Mouse (Mus musculus) midbrain, embryonic 12.5 days (tissue): Measurements from ENCODE around the gene Bcar3. TPM values are rescaled to one million over a fixed set of nuclear protein-coding genes. Genes with fewer than 3 reads are reported as not detected.
A peak's percentile ranks its signal among the peaks of the same experiment; 100 is the strongest.

Experiments
- ATAC-seq: fragments of 200-750 bp; cut with Nextera tagmentation; 2 replicates; pipeline ENCODE4 v1.8.0; 2017; ENCODE audit warnings: low read depth, moderate TSS enrichment, moderate library complexity; ENCODE audit not compliant: low FRiP score
- H3K27ac ChIP-seq: fragments of 300-500 bp; sonication (generic); replicated peaks from 2 replicates; pipeline ENCODE4 v1.5.1; 2016; ENCODE audit warnings: mild to moderate bottlenecking
- H3K27me3 ChIP-seq: fragments of 300-500 bp; sonication (generic); 2 replicates; pipeline ENCODE4 v1.6.1; 2016; ENCODE audit warnings: mild to moderate bottlenecking
- H3K36me3 ChIP-seq: fragments of 300-500 bp; sonication (generic); 2 replicates; pipeline ENCODE4 v1.6.1; 2016
- H3K4me1 ChIP-seq: fragments of 300-500 bp; sonication (generic); 2 replicates; pipeline ENCODE4 v1.6.1; 2016
- H3K4me2 ChIP-seq: fragments of 300-500 bp; sonication (generic); replicated peaks from 2 replicates; pipeline ENCODE4 v1.6.1; 2016; ENCODE audit warnings: mild to moderate bottlenecking, moderate library complexity
- H3K4me3 ChIP-seq: fragments of 300-500 bp; sonication (generic); 2 replicates; pipeline ENCODE4 v1.5.1; 2016; ENCODE audit warnings: mild to moderate bottlenecking
- H3K9ac ChIP-seq: fragments of 300-500 bp; sonication (generic); replicated peaks from 2 replicates; pipeline ENCODE4 v1.6.1; 2016; ENCODE audit warnings: mild to moderate bottlenecking, moderate library complexity
- H3K9me3 ChIP-seq: fragments of 300-500 bp; sonication (generic); 2 replicates; pipeline ENCODE4 v1.6.1; 2016; ENCODE audit warnings: mild to moderate bottlenecking
- WGBS: fragments of 180-500 bp; shearing (Covaris S2); methylation state at CpG from one replicate; pipeline ENCODE4 v1.1.7; 2016; 5-methylcytosine and 5-hydroxymethylcytosine counted together
- polyA plus RNA-seq: library from polyadenylated mRNA; unstranded; fragments of >200 nt; fragmentation: Nextera tagmentation; extraction: Ambion mirVana; gene quantifications from 2 replicates; pipeline ENCODE4 v1.2.1, GENCODE M21; 2016

The Bcar3 gene
- polyA plus RNA-seq, 1 experiment from 2014 or later: 14.6 TPM

DNA sequence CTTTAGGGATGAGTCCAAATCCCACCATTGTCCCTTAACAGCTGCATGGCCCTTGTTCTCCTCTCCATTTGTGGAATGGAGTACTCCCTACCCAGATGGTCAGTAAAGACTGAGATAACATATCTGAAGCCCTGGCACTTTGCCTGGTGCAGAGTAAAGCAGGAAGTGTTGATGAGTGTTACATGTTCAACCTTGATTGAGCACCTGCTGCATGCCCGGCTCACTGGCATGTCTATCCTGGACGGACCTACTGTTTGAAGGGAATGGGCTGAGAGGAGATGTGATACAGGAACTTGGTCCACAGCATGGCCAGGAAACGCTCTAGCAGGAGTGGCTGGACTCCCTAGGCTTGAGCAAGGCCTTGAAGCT lies 222.4 kb downstream of the Bcar3 start:
- Histone ChIP-seq H3K4me2 (no peak overlapping the region), H3K4me3 (no peak overlapping the region), H3K4me1 (peaks cover 15% of the 10 kb centered on the region), H3K9ac (no peak overlapping the region), H3K9me3 (no peaks in the 10 kb centered on the region), H3K36me3 (peaks cover 4% of the 10 kb centered on the region; the same call in 1 of the 2 replicates), H3K27ac (no peak overlapping the region), H3K27me3 (no peaks in the 10 kb centered on the region)
- ATAC-seq: no peak
- 99% methylated on average over 3 of the region's 3 CpGs for WGBS

DNA sequence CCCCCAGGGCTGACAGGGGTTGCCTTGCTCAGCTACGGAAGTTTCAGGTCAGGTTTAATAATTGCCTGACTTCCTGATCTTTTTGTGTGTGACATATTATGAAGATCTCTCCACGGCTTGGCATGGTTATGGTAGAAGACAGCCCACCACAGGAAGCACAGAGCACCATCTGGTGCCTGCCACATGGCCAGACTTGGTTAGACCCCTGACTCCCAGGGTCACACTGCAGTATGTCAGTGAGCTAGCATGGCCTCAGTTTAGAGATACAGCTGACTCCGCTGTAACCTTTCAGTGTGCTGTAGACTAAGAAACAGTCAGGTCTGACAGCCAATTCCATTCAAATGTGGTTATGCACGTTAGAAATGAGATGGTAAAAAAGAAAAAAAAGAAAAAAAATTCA lies 223.8 kb downstream of the Bcar3 start:
- 81% methylated on average over 4 of the region's 4 CpGs for WGBS

GRCm38 (mm10) chr3:122518231-122518736 lies 224.3 kb downstream of the Bcar3 start:
- peak; percentile 39 for ATAC-seq
- WGBS: 68% methylated on average over 9 of the region's 9 CpGs
- Histone ChIP-seq H3K4me3 (no peak overlapping the region), H3K9ac (no peak overlapping the region), H3K27me3 (no peaks in the 10 kb centered on the region), H3K27ac (peak overlapping the region; percentile 44), H3K4me1 (peaks cover 15% of the 10 kb centered on the region), H3K36me3 (peaks cover 4% of the 10 kb centered on the region; the same call in 1 of the 2 replicates), H3K9me3 (no peaks in the 10 kb centered on the region), H3K4me2 (no peak overlapping the region)

More for the DNA sequence above, 223.8 kb downstream of the Bcar3 start:
- Histone ChIP-seq H3K27me3 (no peaks in the 10 kb centered on the region), H3K4me1 (peaks cover 15% of the 10 kb centered on the region), H3K9me3 (no peaks in the 10 kb centered on the region), H3K4me2 (no peak overlapping the region), H3K36me3 (peaks cover 4% of the 10 kb centered on the region; the same call in 1 of the 2 replicates), H3K4me3 (no peak overlapping the region), H3K27ac (0 out of 2 replicates have a peak overlapping the region, but pooled peaks have one; percentile 2), H3K9ac (no peak overlapping the region)
- ATAC-seq: no peak

- ATAC-seq: no peak
- Histone ChIP-seq H3K36me3 (peaks cover 7% of the 10 kb centered on the region; the same call in 1 of the 2 replicates), H3K4me3 (no peak overlapping the region), H3K27ac (peak overlapping the region; percentile 44), H3K4me2 (no peak overlapping the region), H3K4me1 (peaks cover 15% of the 10 kb centered on the region), H3K9ac (no peak overlapping the region), H3K27me3 (no peaks in the 10 kb centered on the region), H3K9me3 (no peaks in the 10 kb centered on the region)
- 55% methylated on average over 13 of the region's 13 CpGs for WGBS
Measured at GRCm38 (mm10) chr3:122519082-122519481, 225.1 kb downstream of the Bcar3 start.

DNA sequence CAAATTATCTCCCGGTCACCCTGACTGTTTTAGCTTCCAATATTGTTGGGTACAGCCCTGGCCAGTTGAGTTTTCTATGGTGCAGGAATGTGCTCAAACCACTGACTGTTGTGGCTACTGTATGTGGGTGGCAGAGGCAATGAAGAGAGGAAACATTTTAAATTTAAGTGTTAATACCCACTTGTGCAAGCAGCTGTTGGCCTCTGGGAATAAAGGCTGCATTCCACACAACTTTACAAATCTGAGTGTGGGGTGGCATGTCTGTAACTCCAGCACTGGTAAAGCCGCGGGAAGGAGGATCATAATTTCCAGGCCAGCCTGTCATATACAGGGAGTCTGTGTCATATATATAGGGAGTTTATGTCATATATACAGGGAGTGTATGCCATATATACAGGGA lies 226.4 kb downstream of the Bcar3 start:
- no peak overlapping the region for H3K4me2 ChIP-seq
- no peak overlapping the region for H3K27ac ChIP-seq
- H3K36me3 ChIP-seq: peaks cover 11% of the 10 kb centered on the region
- peaks cover 15% of the 10 kb centered on the region for H3K4me1 ChIP-seq
- WGBS: 86% methylated on average over 3 of the region's 3 CpGs
- no peaks in the 10 kb centered on the region for H3K9me3 ChIP-seq
- ATAC-seq: no peak
- no peak overlapping the region for H3K9ac ChIP-seq
- no peak overlapping the region for H3K4me3 ChIP-seq
- no peaks in the 10 kb centered on the region for H3K27me3 ChIP-seq

GRCm38 (mm10) chr3:122520875-122521274 lies 226.9 kb downstream of the Bcar3 start:
- Histone ChIP-seq H3K36me3 (peaks cover 17% of the 10 kb centered on the region), H3K4me1 (peaks cover 15% of the 10 kb centered on the region), H3K27me3 (no peaks in the 10 kb centered on the region), H3K9ac (no peak overlapping the region), H3K27ac (no peak overlapping the region), H3K9me3 (no peaks in the 10 kb centered on the region), H3K4me2 (no peak overlapping the region), H3K4me3 (no peak overlapping the region)
- no peak for ATAC-seq
- 90% methylated on average over 4 of the region's 4 CpGs for WGBS

GRCm38 (mm10) chr3:122521294-122521693 lies 227.4 kb downstream of the Bcar3 start:
- no peak overlapping the region for H3K4me3 ChIP-seq
- no peak for ATAC-seq
- 52% methylated on average over 1 of the region's 1 CpGs for WGBS
- H3K27ac ChIP-seq: no peak overlapping the region
- H3K4me1 ChIP-seq: peaks cover 15% of the 10 kb centered on the region
- H3K4me2 ChIP-seq: no peak overlapping the region
- no peaks in the 10 kb centered on the region for H3K9me3 ChIP-seq
- H3K36me3 ChIP-seq: peaks cover 19% of the 10 kb centered on the region
- no peaks in the 10 kb centered on the region for H3K27me3 ChIP-seq
- no peak overlapping the region for H3K9ac ChIP-seq

DNA sequence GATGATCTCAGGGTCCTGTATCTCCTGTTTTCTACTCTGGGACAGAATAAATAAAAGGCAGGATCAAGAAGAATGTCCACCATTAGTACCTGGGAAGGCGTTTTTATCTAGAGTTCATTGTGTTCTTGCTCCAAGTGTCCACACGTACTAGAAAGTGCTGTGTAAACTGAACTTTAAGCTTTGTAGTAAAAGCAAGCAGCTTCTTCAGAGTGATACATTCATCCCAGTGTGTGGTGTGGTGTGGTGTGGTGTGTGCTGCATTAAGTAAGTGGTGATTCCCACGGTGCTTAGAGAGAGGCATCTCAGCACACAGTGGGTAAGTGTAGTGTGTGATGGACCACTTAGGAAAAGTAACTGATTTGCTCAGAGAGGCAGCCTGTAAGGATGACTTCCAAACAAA lies 234.5 kb downstream of the Bcar3 start:
- Histone ChIP-seq H3K27ac (no peak overlapping the region), H3K4me1 (no peaks in the 10 kb centered on the region), H3K36me3 (peaks cover 21% of the 10 kb centered on the region), H3K27me3 (no peaks in the 10 kb centered on the region), H3K9me3 (no peaks in the 10 kb centered on the region), H3K4me2 (no peak overlapping the region), H3K4me3 (no peak overlapping the region), H3K9ac (no peak overlapping the region)
- WGBS: 87% methylated on average over 3 of the region's 3 CpGs
- no peak for ATAC-seq

DNA sequence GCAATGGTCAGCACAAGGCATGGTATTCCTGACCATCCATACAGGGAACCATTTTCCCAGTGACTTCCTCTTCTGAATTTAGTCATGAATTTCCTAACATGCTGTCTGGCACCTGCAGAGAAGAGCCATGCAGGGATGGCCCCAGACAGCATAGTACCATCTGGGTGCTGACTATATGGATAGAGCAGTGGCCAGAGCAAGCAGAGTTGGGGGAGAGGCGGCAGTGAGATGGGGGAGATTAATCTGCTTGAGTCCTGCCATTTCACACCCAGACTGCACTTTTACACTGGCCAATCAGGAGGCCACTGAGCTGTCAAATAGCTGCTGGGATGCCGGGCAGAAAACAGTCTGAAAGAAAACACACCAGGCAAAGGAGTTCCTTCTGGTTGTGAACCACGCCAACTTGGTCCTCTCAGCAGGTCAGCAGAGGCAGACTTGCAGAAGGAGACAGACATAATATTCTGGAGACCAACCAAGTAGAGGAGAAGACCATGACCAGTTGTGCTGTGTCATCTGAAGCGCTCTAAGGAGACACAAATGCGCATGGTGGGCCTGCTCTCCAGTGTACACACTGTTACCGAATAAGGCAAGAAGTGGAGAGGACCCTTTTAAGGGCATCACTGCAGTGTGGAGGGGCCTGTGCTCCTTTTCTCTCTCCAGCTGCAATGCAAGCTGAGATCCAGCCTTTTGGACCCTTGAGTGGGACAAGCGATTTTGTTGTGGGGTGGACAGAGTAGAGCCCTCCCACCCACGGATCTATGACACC lies 242.2 kb downstream of the Bcar3 start:
- no peak for ATAC-seq
- 88% methylated on average over 8 of the region's 8 CpGs for WGBS
- H3K36me3 ChIP-seq: peaks cover 41% of the 10 kb centered on the region
- no peak overlapping the region for H3K9ac ChIP-seq
- H3K27ac ChIP-seq: no peak overlapping the region
- no peaks in the 10 kb centered on the region for H3K4me1 ChIP-seq
- no peak overlapping the region for H3K4me2 ChIP-seq
- H3K4me3 ChIP-seq: no peak overlapping the region
- no peaks in the 10 kb centered on the region for H3K9me3 ChIP-seq
- no peaks in the 10 kb centered on the region for H3K27me3 ChIP-seq

- Histone ChIP-seq H3K9ac (no peak overlapping the region), H3K4me1 (no peaks in the 10 kb centered on the region), H3K4me2 (no peak overlapping the region), H3K4me3 (no peak overlapping the region), H3K36me3 (peaks cover 68% of the 10 kb centered on the region), H3K27ac (no peak overlapping the region), H3K27me3 (no peaks in the 10 kb centered on the region), H3K9me3 (no peaks in the 10 kb centered on the region)
- 92% methylated on average over 2 of the region's 2 CpGs for WGBS
- no peak for ATAC-seq
Measured at GRCm38 (mm10) chr3:122538851-122539250, 244.9 kb downstream of the Bcar3 start.

- H3K9me3 ChIP-seq: no peaks in the 10 kb centered on the region
- H3K27me3 ChIP-seq: no peaks in the 10 kb centered on the region
- WGBS: 83% methylated on average over 17 of the region's 17 CpGs
- H3K4me1 ChIP-seq: no peaks in the 10 kb centered on the region
- peaks cover 79% of the 10 kb centered on the region for H3K36me3 ChIP-seq
- H3K4me3 ChIP-seq: no peak overlapping the region
- 0 out of 2 replicates have a peak overlapping the region, but pooled peaks have one; percentile 3 for H3K27ac ChIP-seq
- no peak for ATAC-seq
- no peak overlapping the region for H3K4me2 ChIP-seq
- H3K9ac ChIP-seq: no peak overlapping the region
Measured at GRCm38 (mm10) chr3:122539961-122540690, 246.2 kb downstream of the Bcar3 start.

DNA sequence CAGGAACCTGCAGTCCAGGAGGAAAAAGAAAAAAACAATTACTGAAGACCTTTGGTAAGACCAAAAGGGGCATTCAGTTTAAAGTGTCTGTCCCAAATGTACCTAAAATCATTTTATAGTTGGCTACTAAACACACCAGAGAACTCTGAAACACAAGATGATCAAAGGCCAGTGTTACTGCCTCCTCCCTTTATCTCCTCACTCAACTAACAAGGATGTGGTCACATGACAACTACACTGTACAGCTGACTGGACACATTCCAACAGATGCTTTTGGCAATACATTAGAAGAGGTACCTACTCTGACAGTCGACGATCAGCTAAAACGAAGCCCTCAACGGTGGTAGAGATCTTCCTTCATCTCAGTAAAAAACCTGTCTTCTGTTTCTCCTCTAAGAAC lies 247.0 kb downstream of the Bcar3 start:
- H3K4me1 ChIP-seq: no peaks in the 10 kb centered on the region
- no peaks in the 10 kb centered on the region for H3K27me3 ChIP-seq
- no peak for ATAC-seq
- no peak overlapping the region for H3K4me2 ChIP-seq
- no peaks in the 10 kb centered on the region for H3K9me3 ChIP-seq
- 94% methylated on average over 4 of the region's 4 CpGs for WGBS
- no peak overlapping the region for H3K4me3 ChIP-seq
- H3K9ac ChIP-seq: no peak overlapping the region
- peaks cover 86% of the 10 kb centered on the region for H3K36me3 ChIP-seq
- no peak overlapping the region for H3K27ac ChIP-seq
